ENCODE assay signal across 19 mouse cellular contexts in the genomic region with DNA sequence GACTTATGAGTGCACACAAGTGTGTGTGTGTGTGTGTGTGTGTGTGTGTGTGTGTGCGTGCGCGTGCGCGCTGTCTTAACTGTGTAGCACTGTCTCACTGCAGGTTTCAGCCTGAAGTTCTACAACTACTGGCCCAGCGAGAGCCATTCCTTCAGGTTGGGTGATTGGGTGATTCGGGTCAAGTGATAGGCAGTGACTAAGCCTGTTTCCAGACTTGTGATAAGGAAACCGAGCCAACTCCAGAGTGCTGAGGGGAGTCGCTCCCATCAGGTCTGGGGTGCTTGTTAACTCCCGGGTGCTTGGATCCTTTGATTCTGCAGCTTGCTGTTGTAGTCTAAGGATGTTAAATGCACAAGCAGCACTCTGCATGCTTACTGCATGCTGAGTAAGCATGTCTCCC. TPM values are rescaled to one million over a fixed set of nuclear protein-coding genes. Genes with fewer than 3 reads are reported as not detected.
DNase-seq lines count a peak whose midpoint lies in the region; ATAC-seq and TF ChIP-seq lines count a peak whose summit lies in the region.
"Had no signal": no experiment of that assay in that cellular context is flagged by ENCODE, and none has a peak within 500 bp of the region (broad histone marks: within the 10 kb centered on the region; RNA-seq: fewer than 3 reads in every experiment).

No protein-coding gene starts in this region.

- no peak for TF ChIP-seq POLR2A in bone marrow, adult 2 months (IDR thresholded peaks at IDR 0.05; ENCODE audit: borderline replicate concordance, control insufficient read depth, low read depth, low read length)

- H3K27me3 ChIP-seq in heart, embryonic 13.5 days (replicated peaks), result no peaks in the 10 kb centered on the region
- H3K27me3 ChIP-seq in midbrain, embryonic 11.5 days (ENCODE audit: control insufficient read depth, insufficient read depth, low read length), result no peaks in the 10 kb centered on the region
- H3K27me3 ChIP-seq: hindbrain, embryonic 13.5 days; lung, embryonic 15.5 days; neural tube, embryonic 15.5 days had no signal

- intact Hi-C loops in heart, postnatal 36 days (cut with DNase I), result loop anchor here (5.0 kb wide), 1 partner anchor 32 kb away; no protein-coding TSS in a partner anchor

- no peak for TF ChIP-seq CTCF in bone marrow, adult 2 months (IDR thresholded peaks at IDR 0.05; ENCODE audit: control insufficient read depth, insufficient read depth, low read length)

- WGBS in heart, embryonic 13.5 days, result 63% methylated on average over 10 of the region's 10 CpGs
- WGBS in bone marrow, adult 2 months, result 75% methylated on average over 10 of the region's 10 CpGs
- WGBS in midbrain, embryonic 11.5 days, result 91% methylated on average over 10 of the region's 10 CpGs

- 0 out of 2 replicates have a peak overlapping the region, but pooled peaks have one; percentile 37 for H3K9ac ChIP-seq in heart, embryonic 13.5 days
- H3K9ac ChIP-seq in midbrain, embryonic 11.5 days (ENCODE audit: low read length), result no peak overlapping the region
- H3K9ac ChIP-seq: hindbrain, embryonic 13.5 days; lung, embryonic 15.5 days; neural tube, embryonic 15.5 days had no signal

- H3K4me3 ChIP-seq in heart, embryonic 13.5 days, result no peak overlapping the region
- no peak overlapping the region for H3K4me3 ChIP-seq in bone marrow, adult 2 months (replicated peaks; ENCODE audit: control insufficient read depth, low read depth, low read length)
- H3K4me3 ChIP-seq in midbrain, embryonic 11.5 days (ENCODE audit: low read depth, low read length), result no peak overlapping the region
- H3K4me3 ChIP-seq: hindbrain, embryonic 13.5 days; lung, embryonic 15.5 days; neural tube, embryonic 15.5 days had no signal

- no peak overlapping the region for H3K27ac ChIP-seq in heart, embryonic 13.5 days (replicated peaks)
- peak overlapping the region; percentile 9; the same call in 1 of the 2 replicates for H3K27ac ChIP-seq in bone marrow, adult 2 months (ENCODE audit: control insufficient read depth, insufficient read depth, low read depth, low read length, poor library complexity)
- no peak overlapping the region for H3K27ac ChIP-seq in midbrain, embryonic 11.5 days (ENCODE audit: low read depth, low read length)
- H3K27ac ChIP-seq: hindbrain, embryonic 13.5 days; lung, embryonic 15.5 days; neural tube, embryonic 15.5 days had no signal

- peak overlapping the region; percentile 46 for H3K4me2 ChIP-seq in heart, embryonic 13.5 days
- H3K4me2 ChIP-seq in midbrain, embryonic 11.5 days, result no peak overlapping the region
- H3K4me2 ChIP-seq: hindbrain, embryonic 13.5 days; lung, embryonic 15.5 days; neural tube, embryonic 15.5 days had no signal

- no peak for DNase-seq in heart, postnatal 36 days
- DNase-seq in layer of hippocampus, adult 9-10 months (ENCODE audit: low spot score), result no peak
- no peak for DNase-seq in midbrain, embryonic 11.5 days (ENCODE audit: low spot score, missing footprints)
- DNase-seq in frontal cortex, postnatal 14 days (ENCODE audit: low spot score in 2 of 2), result no peak
- DNase-seq: B cell, adult 2 months; cerebellum, adult 9-10 months; gastrocnemius, postnatal 10 days; kidney, postnatal 10 days; left cerebral cortex, postnatal 4 days; retina, postnatal 1 day; thymus, postnatal 4 days had no signal

- peaks cover 80% of the 10 kb centered on the region for H3K36me3 ChIP-seq in heart, embryonic 13.5 days
- peaks cover 31% of the 10 kb centered on the region for H3K36me3 ChIP-seq in midbrain, embryonic 11.5 days (ENCODE audit: control insufficient read depth, insufficient read depth, low read length)

- H3K4me1 ChIP-seq in heart, embryonic 13.5 days, result peaks cover 78% of the 10 kb centered on the region
- H3K4me1 ChIP-seq in bone marrow, adult 2 months (ENCODE audit: control insufficient read depth, insufficient read depth, low read length), result peaks cover 3% of the 10 kb centered on the region; the same call in 1 of the 2 replicates
- H3K4me1 ChIP-seq in midbrain, embryonic 11.5 days (ENCODE audit: control insufficient read depth, insufficient read depth, low read length), result peaks cover 4% of the 10 kb centered on the region; the same call in 1 of the 2 replicates

- ATAC-seq in heart, embryonic 13.5 days (ENCODE audit: extremely low read depth, insufficient number of reproducible peaks, low FRiP score, low TSS enrichment), result no peak
- ATAC-seq in erythroid progenitor cell, adult 5-6 weeks (replicated peaks; ENCODE audit: low FRiP score, poor library complexity, severe bottlenecking), result peak; percentile 73
- ATAC-seq in megakaryocyte progenitor cell, adult 5-6 weeks (replicated peaks; ENCODE audit: poor library complexity), result peak; percentile 78
- no peak for ATAC-seq in midbrain, embryonic 11.5 days (ENCODE audit: low FRiP score)
- ATAC-seq: intestine, postnatal 0 days had no signal

- H3K9me3 ChIP-seq in heart, embryonic 13.5 days, result no peaks in the 10 kb centered on the region
- H3K9me3 ChIP-seq in midbrain, embryonic 11.5 days (ENCODE audit: control insufficient read depth, low read length), result no peaks in the 10 kb centered on the region
- H3K9me3 ChIP-seq: hindbrain, embryonic 13.5 days; lung, embryonic 15.5 days; neural tube, embryonic 15.5 days had no signal

RNA-seq across cellular contexts. Expression of a gene that starts 14.4 kb away (rescaled TPM):
- 59.8 and 61.9 TPM in 2 replicates for polyA plus RNA-seq in heart, embryonic 13.5 days (2015; fragmentation: Nextera tagmentation; extraction: Ambion mirVana)
- total RNA-seq in heart, postnatal 36 days (2021), result 10 to 100 TPM; 38.7 to 39.4 TPM
- 84.3 and 112 TPM in 2 replicates for polyA plus RNA-seq in bone marrow, adult 2 months (2011; ENCODE audit: insufficient read depth, insufficient read length, low replicate concordance, missing spikeins)
- total RNA-seq in erythroid progenitor cell, adult 5-6 weeks (2015; ENCODE audit: low replicate concordance), result 181 and 212 TPM in 2 replicates
- total RNA-seq in erythroid progenitor cell, adult 5-6 weeks (2017; ENCODE audit: low replicate concordance), result 93.7 and 104 TPM in 2 replicates
- total RNA-seq in megakaryocyte progenitor cell, adult 5-6 weeks (2015), result 35.5 and 36.5 TPM in 2 replicates
- 16.0 and 30.8 TPM in 2 replicates for total RNA-seq in megakaryocyte progenitor cell, adult 5-6 weeks (2017)
- 124 and 132 TPM in 2 replicates for polyA plus RNA-seq in midbrain, embryonic 11.5 days (2014; fragmentation: Nextera tagmentation; extraction: Ambion mirVana)

Comparison
In these comparisons a context has a peak if more than half of its experiments do, and no peak if none do; other contexts are left out.
1. ATAC-seq: peak in erythroid progenitor cell, adult 5-6 weeks (single experiment) and megakaryocyte progenitor cell, adult 5-6 weeks (single experiment); none in heart, embryonic 13.5 days (single experiment) and midbrain, embryonic 11.5 days (single experiment).